Mouse (Mus musculus): ENCODE measurements around the gene Sec24d.

GRCm38 (mm10) chr3:123313920-123314614, 46.8 kb downstream of the Sec24d start:
- TF ChIP-seq CTCF (IDR thresholded peaks at IDR 0.05; ENCODE audit: low read depth) (no peak), EP300 (IDR thresholded peaks at IDR 0.05; ENCODE audit: low read depth) (no peak)
